Mouse (Mus musculus): ENCODE measurements around the gene Cadps. TPM values are rescaled to one million over a fixed set of nuclear protein-coding genes. Genes with fewer than 3 reads are reported as not detected.

Cadps gene
- polyA plus RNA-seq, 1 experiment = not detected

GRCm38 (mm10) chr14:12602080-12602479, 220.8 kb downstream of the Cadps start:
- no peak for TF ChIP-seq MAX (IDR thresholded peaks at IDR 0.05)
- no peak for TF ChIP-seq FOSL1 (IDR thresholded peaks at IDR 0.05; ENCODE audit: insufficient read depth, low read length, poor library complexity, severe bottlenecking)
- TF ChIP-seq MYOD1 (IDR thresholded peaks at IDR 0.05; ENCODE audit: control insufficient read depth, insufficient read length, low read depth) = no peak
- TF ChIP-seq CTCF (IDR thresholded peaks at IDR 0.05; ENCODE audit: control insufficient read depth, insufficient read depth, insufficient read length) = no peak
- no peak for TF ChIP-seq CEBPB (IDR thresholded peaks at IDR 0.05; ENCODE audit: low read depth)
- no peak for TF ChIP-seq USF1 (IDR thresholded peaks at IDR 0.05; ENCODE audit: low read depth)
- TF ChIP-seq MYOG (IDR thresholded peaks at IDR 0.05; ENCODE audit: control insufficient read depth, extremely low read depth, insufficient read length) = no peak
- no peak overlapping the region for H3K4me3 ChIP-seq (ENCODE audit: insufficient read depth, poor library complexity, severe bottlenecking)

GRCm38 (mm10) chr14:12595326-12595725, 227.6 kb downstream of the Cadps start:
- H3K36me3 ChIP-seq (ENCODE audit: control insufficient read depth, insufficient read depth) = no peaks in the 10 kb centered on the region
- H3ac ChIP-seq (ENCODE audit: control insufficient read depth, insufficient read length, low read depth) = no peak overlapping the region
- no peaks in the 10 kb centered on the region for H3K79me3 ChIP-seq (ENCODE audit: low read depth)
- H3K79me2 ChIP-seq (ENCODE audit: control insufficient read depth, insufficient read depth) = no peaks in the 10 kb centered on the region
- H3K27me3 ChIP-seq (ENCODE audit: control insufficient read depth, insufficient read depth, insufficient read length) = no peaks in the 10 kb centered on the region
- TF ChIP-seq MAX (IDR thresholded peaks at IDR 0.05) (no peak), CEBPB (IDR thresholded peaks at IDR 0.05; ENCODE audit: low read depth) (no peak), USF1 (IDR thresholded peaks at IDR 0.05; ENCODE audit: low read depth) (no peak), MYOD1 (IDR thresholded peaks at IDR 0.05; ENCODE audit: control insufficient read depth, insufficient read length, low read depth) (no peak), FOSL1 (IDR thresholded peaks at IDR 0.05; ENCODE audit: insufficient read depth, low read length, poor library complexity, severe bottlenecking) (no peak), CTCF (IDR thresholded peaks at IDR 0.05; ENCODE audit: control insufficient read depth, insufficient read depth, insufficient read length) (no peak), MYOG (IDR thresholded peaks at IDR 0.05; ENCODE audit: control insufficient read depth, extremely low read depth, insufficient read length) (no peak)
- H3K4me3 ChIP-seq (ENCODE audit: insufficient read depth, poor library complexity, severe bottlenecking) = no peak overlapping the region

More at GRCm38 (mm10) chr14:12602080-12602479, 220.8 kb downstream of the Cadps start:
- Histone ChIP-seq H3ac (ENCODE audit: control insufficient read depth, insufficient read length, low read depth) (no peak overlapping the region), H3K36me3 (ENCODE audit: control insufficient read depth, insufficient read depth) (no peaks in the 10 kb centered on the region), H3K79me3 (ENCODE audit: low read depth) (no peaks in the 10 kb centered on the region), H3K79me2 (ENCODE audit: control insufficient read depth, insufficient read depth) (no peaks in the 10 kb centered on the region), H3K27me3 (ENCODE audit: control insufficient read depth, insufficient read depth, insufficient read length) (no peaks in the 10 kb centered on the region)

GRCm38 (mm10) chr14:12592472-12593075, 230.3 kb downstream of the Cadps start:
- TF ChIP-seq MYOG (IDR thresholded peaks at IDR 0.05; ENCODE audit: control insufficient read depth, extremely low read depth, insufficient read length) = no peak
- no peak for TF ChIP-seq MAX (IDR thresholded peaks at IDR 0.05)
- TF ChIP-seq CTCF (IDR thresholded peaks at IDR 0.05; ENCODE audit: control insufficient read depth, insufficient read depth, insufficient read length) = no peak
- H3K36me3 ChIP-seq (ENCODE audit: control insufficient read depth, insufficient read depth) = no peaks in the 10 kb centered on the region
- no peaks in the 10 kb centered on the region for H3K79me2 ChIP-seq (ENCODE audit: control insufficient read depth, insufficient read depth)
- no peaks in the 10 kb centered on the region for H3K27me3 ChIP-seq (ENCODE audit: control insufficient read depth, insufficient read depth, insufficient read length)
- no peak overlapping the region for H3K4me3 ChIP-seq (ENCODE audit: insufficient read depth, poor library complexity, severe bottlenecking)
- H3ac ChIP-seq (ENCODE audit: control insufficient read depth, insufficient read length, low read depth) = no peak overlapping the region
- H3K79me3 ChIP-seq (ENCODE audit: low read depth) = no peaks in the 10 kb centered on the region

GRCm38 (mm10) chr14:12591829-12592228, 231.1 kb downstream of the Cadps start:
- TF ChIP-seq CEBPB (IDR thresholded peaks at IDR 0.05; ENCODE audit: low read depth) (no peak), MYOD1 (IDR thresholded peaks at IDR 0.05; ENCODE audit: control insufficient read depth, insufficient read length, low read depth) (no peak), MAX (IDR thresholded peaks at IDR 0.05) (no peak), FOSL1 (IDR thresholded peaks at IDR 0.05; ENCODE audit: insufficient read depth, low read length, poor library complexity, severe bottlenecking) (no peak), CTCF (IDR thresholded peaks at IDR 0.05; ENCODE audit: control insufficient read depth, insufficient read depth, insufficient read length) (no peak), USF1 (IDR thresholded peaks at IDR 0.05; ENCODE audit: low read depth) (no peak), MYOG (IDR thresholded peaks at IDR 0.05; ENCODE audit: control insufficient read depth, extremely low read depth, insufficient read length) (no peak)
- no peaks in the 10 kb centered on the region for H3K79me2 ChIP-seq (ENCODE audit: control insufficient read depth, insufficient read depth)
- no peak overlapping the region for H3ac ChIP-seq (ENCODE audit: control insufficient read depth, insufficient read length, low read depth)
- no peaks in the 10 kb centered on the region for H3K27me3 ChIP-seq (ENCODE audit: control insufficient read depth, insufficient read depth, insufficient read length)
- no peak overlapping the region for H3K4me3 ChIP-seq (ENCODE audit: insufficient read depth, poor library complexity, severe bottlenecking)
- H3K36me3 ChIP-seq (ENCODE audit: control insufficient read depth, insufficient read depth) = no peaks in the 10 kb centered on the region
- H3K79me3 ChIP-seq (ENCODE audit: low read depth) = no peaks in the 10 kb centered on the region

- TF ChIP-seq USF1 (IDR thresholded peaks at IDR 0.05; ENCODE audit: low read depth) (no peak), MAX (IDR thresholded peaks at IDR 0.05) (no peak), MYOD1 (IDR thresholded peaks at IDR 0.05; ENCODE audit: control insufficient read depth, insufficient read length, low read depth) (no peak), FOSL1 (IDR thresholded peaks at IDR 0.05; ENCODE audit: insufficient read depth, low read length, poor library complexity, severe bottlenecking) (no peak), MYOG (IDR thresholded peaks at IDR 0.05; ENCODE audit: control insufficient read depth, extremely low read depth, insufficient read length) (no peak), CTCF (IDR thresholded peaks at IDR 0.05; ENCODE audit: control insufficient read depth, insufficient read depth, insufficient read length) (no peak), CEBPB (IDR thresholded peaks at IDR 0.05; ENCODE audit: low read depth) (no peak)
- Histone ChIP-seq H3ac (ENCODE audit: control insufficient read depth, insufficient read length, low read depth) (no peak overlapping the region), H3K36me3 (ENCODE audit: control insufficient read depth, insufficient read depth) (no peaks in the 10 kb centered on the region), H3K79me2 (ENCODE audit: control insufficient read depth, insufficient read depth) (no peaks in the 10 kb centered on the region), H3K27me3 (ENCODE audit: control insufficient read depth, insufficient read depth, insufficient read length) (no peaks in the 10 kb centered on the region), H3K4me3 (ENCODE audit: insufficient read depth, poor library complexity, severe bottlenecking) (no peak overlapping the region), H3K79me3 (ENCODE audit: low read depth) (no peaks in the 10 kb centered on the region)
Measured at GRCm38 (mm10) chr14:12583536-12583935, 239.3 kb downstream of the Cadps start.

- TF ChIP-seq CTCF (IDR thresholded peaks at IDR 0.05; ENCODE audit: control insufficient read depth, insufficient read depth, insufficient read length) (no peak), FOSL1 (IDR thresholded peaks at IDR 0.05; ENCODE audit: insufficient read depth, low read length, poor library complexity, severe bottlenecking) (no peak), USF1 (IDR thresholded peaks at IDR 0.05; ENCODE audit: low read depth) (no peak), MAX (IDR thresholded peaks at IDR 0.05) (no peak), MYOG (IDR thresholded peaks at IDR 0.05; ENCODE audit: control insufficient read depth, extremely low read depth, insufficient read length) (no peak), CEBPB (IDR thresholded peaks at IDR 0.05; ENCODE audit: low read depth) (no peak), MYOD1 (IDR thresholded peaks at IDR 0.05; ENCODE audit: control insufficient read depth, insufficient read length, low read depth) (no peak)
- no peaks in the 10 kb centered on the region for H3K79me2 ChIP-seq (ENCODE audit: control insufficient read depth, insufficient read depth)
- no peak overlapping the region for H3K4me3 ChIP-seq (ENCODE audit: insufficient read depth, poor library complexity, severe bottlenecking)
- no peaks in the 10 kb centered on the region for H3K27me3 ChIP-seq (ENCODE audit: control insufficient read depth, insufficient read depth, insufficient read length)
- no peaks in the 10 kb centered on the region for H3K79me3 ChIP-seq (ENCODE audit: low read depth)
- H3ac ChIP-seq (ENCODE audit: control insufficient read depth, insufficient read length, low read depth) = no peak overlapping the region
- no peaks in the 10 kb centered on the region for H3K36me3 ChIP-seq (ENCODE audit: control insufficient read depth, insufficient read depth)
Measured at GRCm38 (mm10) chr14:12581657-12582056, 241.2 kb downstream of the Cadps start.
